Mouse (Mus musculus) T-helper 17 cell (primary cell): ENCODE measurements at regions not wholly inside any gene's neighbourhood (a gene's known extent, or its start where the extent isn't known, plus 50 kb on each side); places are given as distances from the start of the nearest gene placed in this dataset.

Experiments
- in situ Hi-C, 2 experiments: fragments of 300-600 bp; cut with MboI, MseI; formaldehyde crosslinking; loops; 1 replicate in 1 of 2; 2 replicates in 1 of 2; pipeline ENCODE4 v1.15.1; 2025; ENCODE audit warnings: high pct_unique_total_duplicates in 2 of 2

GRCm38 (mm10) chr13:80502927-80503326, 380.3 kb upstream of the Arrdc3 start:
- in situ Hi-C loops, result no loop called here

DNA sequence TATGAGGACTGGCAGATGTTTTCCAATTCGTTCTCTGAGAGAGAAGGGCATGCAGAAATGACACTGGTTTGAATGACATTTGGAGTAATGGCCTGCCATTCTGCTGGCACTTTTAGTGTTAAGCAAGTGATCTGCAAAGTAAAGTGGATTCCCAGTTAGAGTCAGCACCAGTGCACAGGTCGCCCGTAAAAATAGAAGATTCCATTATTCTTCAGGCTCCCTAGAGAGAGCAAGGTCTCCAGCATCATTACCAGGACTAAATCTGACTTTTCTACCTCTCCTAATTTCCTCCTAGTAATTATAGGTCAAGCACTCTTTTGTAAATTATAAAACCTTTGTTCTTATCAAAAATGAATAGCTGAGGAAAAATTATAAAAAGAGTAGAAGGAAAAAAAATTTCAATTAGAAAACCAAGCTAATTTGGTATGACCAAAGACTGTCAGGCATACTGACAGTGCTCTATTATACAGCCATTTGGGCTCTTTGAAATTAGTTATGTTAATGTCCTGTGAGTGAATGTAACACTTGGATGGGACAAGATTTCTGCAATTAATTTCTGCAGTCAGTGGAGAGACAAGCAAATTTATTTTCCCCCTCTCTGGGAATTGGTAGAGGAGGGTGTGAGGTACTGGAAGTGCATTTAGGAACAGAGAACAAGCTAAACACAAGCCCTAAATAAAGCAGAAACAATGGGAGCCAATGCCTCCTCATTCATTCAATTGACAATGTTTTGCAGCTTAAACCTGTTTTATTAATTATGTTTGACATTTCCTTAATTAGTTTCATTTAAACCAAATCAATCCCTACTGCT, 368.8 kb upstream of the Arrdc3 start:
- in situ Hi-C loops, result no loop called here

DNA sequence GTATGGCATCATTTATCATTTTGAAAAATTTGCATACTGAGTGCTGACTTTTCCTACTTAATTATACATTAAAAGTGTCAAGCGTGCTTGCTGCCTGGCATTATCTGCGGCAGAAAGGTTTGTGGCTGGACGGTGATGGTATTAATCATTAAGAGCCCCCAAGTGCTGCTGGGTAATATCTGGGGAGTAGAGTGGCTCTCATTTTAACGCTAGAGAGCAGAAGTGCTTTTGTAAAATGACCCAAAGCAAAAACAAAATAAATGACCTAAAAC, 368.3 kb upstream of the Arrdc3 start:
- in situ Hi-C loops, result no loop called here

- in situ Hi-C loops, result no loop called here
Measured at GRCm38 (mm10) chr13:80518836-80519235, 364.3 kb upstream of the Arrdc3 start.

- in situ Hi-C loops, result no loop called here
Measured at GRCm38 (mm10) chr13:80519792-80520191, 363.4 kb upstream of the Arrdc3 start.

DNA sequence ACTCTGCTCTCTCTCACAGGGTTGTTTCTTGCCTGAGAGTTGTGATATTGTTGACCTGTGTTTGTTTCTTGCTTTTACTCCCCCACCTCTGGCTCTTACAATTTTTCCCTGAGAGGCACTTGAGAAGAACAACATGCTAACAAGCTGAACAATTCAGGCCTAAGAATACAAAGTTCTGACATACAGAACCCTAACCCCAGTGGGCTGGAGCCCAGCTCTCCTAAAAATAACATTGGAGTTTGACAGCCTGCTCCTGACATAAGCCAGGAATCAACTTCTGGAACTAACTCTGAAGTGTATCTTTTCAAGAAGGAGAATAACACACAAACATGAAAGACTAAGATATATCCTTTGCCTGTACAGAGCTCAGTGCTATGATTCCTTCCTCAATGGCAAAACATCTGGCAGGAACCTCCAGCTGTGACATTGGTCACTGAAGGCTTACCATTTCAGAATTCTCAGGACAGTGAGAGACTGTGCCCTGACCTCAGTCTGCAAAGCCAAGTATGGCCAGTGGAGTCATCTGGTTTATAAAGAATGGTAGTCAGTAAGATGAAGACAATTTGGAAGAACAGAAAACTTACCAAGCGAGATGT, 347.3 kb upstream of the Arrdc3 start:
- in situ Hi-C loops, result no loop called here

- in situ Hi-C loops, result loop anchor here in 1 of 2 experiments (10.0 kb wide), 1 partner anchor 1540 kb away; no protein-coding TSS in a partner anchor
Measured at GRCm38 (mm10) chr13:80544951-80545350, 338.2 kb upstream of the Arrdc3 start.

DNA sequence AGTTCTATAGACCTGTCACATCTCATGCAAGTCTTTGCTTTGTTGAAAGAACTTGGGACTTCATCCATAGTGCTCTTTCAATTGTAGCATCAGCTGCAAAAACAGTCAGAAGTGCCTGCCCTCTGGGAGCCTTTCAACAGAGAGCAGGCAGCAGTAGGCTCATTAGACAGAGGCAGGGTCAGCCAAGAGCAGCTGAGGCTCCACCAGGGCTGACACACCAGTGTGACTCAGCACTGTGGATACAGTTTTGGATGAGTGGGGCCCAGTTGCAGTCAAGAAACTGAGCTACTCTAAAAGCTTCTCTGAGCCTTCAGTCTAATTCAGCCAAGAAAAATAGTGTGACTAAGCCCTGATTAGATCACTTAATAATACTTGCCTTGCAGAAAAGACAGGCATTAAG, 326.0 kb upstream of the Arrdc3 start:
- in situ Hi-C loops, result no loop called here
